Mouse (Mus musculus) hindbrain, embryonic 14.5 days (tissue): ENCODE measurements at regions not wholly inside any gene's neighbourhood (a gene's known extent, or its start where the extent isn't known, plus 50 kb on each side); places are given as distances from the start of the nearest gene placed in this dataset.
"Not testable (repeated sequence)": the region's sequence is repeated elsewhere in the genome, so short reads cannot be mapped to it uniquely, and the experiment has no call there.

Source experiments
- ATAC-seq: fragments of 200-750 bp; cut with Nextera tagmentation; 2 replicates; pipeline ENCODE4 v1.8.0; 2017; ENCODE audit warnings: moderate number of reproducible peaks, mild to moderate bottlenecking, moderate TSS enrichment, moderate library complexity; ENCODE audit not compliant: low FRiP score
- DNase-seq: peaks from one replicate; pipeline ENCODE4 v3.0.0-alpha.2; 2015; ENCODE audit warnings: low spot score
- H3K27ac ChIP-seq: fragments of 300-500 bp; sonication (generic); 2 replicates; pipeline ENCODE4 v1.5.1; 2014; ENCODE audit warnings: mild to moderate bottlenecking, moderate library complexity
- H3K27me3 ChIP-seq: fragments of 300-500 bp; sonication (generic); 2 replicates; pipeline ENCODE4 v1.6.1; 2014; ENCODE audit warnings: mild to moderate bottlenecking, low read length, mixed read lengths; ENCODE audit not compliant: control insufficient read depth, insufficient read depth
- H3K36me3 ChIP-seq: fragments of 300-500 bp; sonication (generic); replicated peaks from 2 replicates; pipeline ENCODE4 v1.6.1; 2014; ENCODE audit not compliant: control insufficient read depth, insufficient read depth
- H3K4me1 ChIP-seq: fragments of 300-500 bp; sonication (generic); replicated peaks from 2 replicates; pipeline ENCODE4 v1.6.1; 2014; ENCODE audit warnings: antibody characterized with exemption, low read length, mixed read lengths; ENCODE audit not compliant: control insufficient read depth, insufficient read depth
- H3K4me2 ChIP-seq: fragments of 300-500 bp; sonication (generic); replicated peaks from 2 replicates; pipeline ENCODE4 v1.6.1; 2014; ENCODE audit warnings: mild to moderate bottlenecking, moderate library complexity
- H3K4me3 ChIP-seq: fragments of 300-500 bp; sonication (generic); replicated peaks from 2 replicates; pipeline ENCODE4 v1.5.1; 2014; ENCODE audit warnings: mild to moderate bottlenecking, low read length
- H3K9ac ChIP-seq: fragments of 300-500 bp; sonication (generic); 2 replicates; pipeline ENCODE4 v1.6.1; 2014
- H3K9me3 ChIP-seq: fragments of 300-500 bp; sonication (generic); 2 replicates; pipeline ENCODE4 v1.6.1; 2016; ENCODE audit warnings: low read length; ENCODE audit not compliant: control insufficient read depth
- WGBS: fragments of 180-500 bp; shearing (Covaris S2); extraction: QIAGEN DNeasy Blood & Tissue Kit; methylation state at CpG from one replicate; pipeline ENCODE4 v1.1.7; 2014; 5-methylcytosine and 5-hydroxymethylcytosine counted together

- 87% methylated on average over 11 of the region's 11 CpGs for WGBS
- Histone ChIP-seq H3K9ac (no peak overlapping the region), H3K36me3 (no peaks in the 10 kb centered on the region), H3K4me3 (no peak overlapping the region), H3K27ac (no peak overlapping the region), H3K4me1 (peaks cover 13% of the 10 kb centered on the region), H3K9me3 (no peaks in the 10 kb centered on the region), H3K27me3 (no peaks in the 10 kb centered on the region), H3K4me2 (no peak overlapping the region)
- DNase-seq (no peak), ATAC-seq (no peak)
These were observed 124.5 kb upstream of the Nebl start for GRCm38 (mm10) chr2:17855566-17856264.

- Histone ChIP-seq H3K27ac (no peak overlapping the region), H3K27me3 (no peaks in the 10 kb centered on the region), H3K36me3 (no peaks in the 10 kb centered on the region), H3K4me1 (peaks cover 13% of the 10 kb centered on the region), H3K9me3 (no peaks in the 10 kb centered on the region), H3K9ac (no peak overlapping the region), H3K4me2 (peak overlapping the region; percentile 44; the same call in 1 of the 2 replicates), H3K4me3 (no peak overlapping the region)
- WGBS: 34% methylated on average over 3 of the region's 3 CpGs
- DNase-seq: no peak
- no peak for ATAC-seq
These were observed 122.8 kb upstream of the Nebl start for GRCm38 (mm10) chr2:17854088-17854487.

- Histone ChIP-seq H3K27ac (no peak overlapping the region), H3K4me1 (peaks cover 13% of the 10 kb centered on the region), H3K9me3 (no peaks in the 10 kb centered on the region), H3K9ac (no peak overlapping the region), H3K4me3 (no peak overlapping the region), H3K4me2 (peak overlapping the region; percentile 44), H3K36me3 (no peaks in the 10 kb centered on the region), H3K27me3 (no peaks in the 10 kb centered on the region)
- 27% methylated on average over 11 of the region's 11 CpGs for WGBS
- ATAC-seq (peak; percentile 41; the same call in 1 of the 2 replicates), DNase-seq (no peak)
These were observed 122.3 kb upstream of the Nebl start for GRCm38 (mm10) chr2:17853500-17854011.

GRCm38 (mm10) chr2:17852740-17853499 is 121.7 kb upstream of the Nebl start:
- WGBS: 4% methylated on average over 16 of the region's 16 CpGs

GRCm38 (mm10) chr2:17850741-17851140 is 119.5 kb upstream of the Nebl start:
- no peak overlapping the region for H3K9ac ChIP-seq
- 95% methylated on average over 4 of the region's 4 CpGs for WGBS
- H3K27ac ChIP-seq: no peak overlapping the region
- peaks cover 13% of the 10 kb centered on the region for H3K4me1 ChIP-seq
- no peaks in the 10 kb centered on the region for H3K9me3 ChIP-seq
- ATAC-seq (no peak), DNase-seq (no peak)
- H3K27me3 ChIP-seq: no peaks in the 10 kb centered on the region
- no peaks in the 10 kb centered on the region for H3K36me3 ChIP-seq
- H3K4me3 ChIP-seq: no peak overlapping the region
- no peak overlapping the region for H3K4me2 ChIP-seq

More at GRCm38 (mm10) chr2:17852740-17853499, 121.7 kb upstream of the Nebl start:
- Histone ChIP-seq H3K4me3 (peak overlapping the region; percentile 9), H3K36me3 (no peaks in the 10 kb centered on the region), H3K27me3 (no peaks in the 10 kb centered on the region), H3K4me2 (peak overlapping the region; percentile 44), H3K4me1 (peaks cover 13% of the 10 kb centered on the region), H3K27ac (no peak overlapping the region), H3K9me3 (no peaks in the 10 kb centered on the region), H3K9ac (peak overlapping the region; percentile 29; the same call in 1 of the 2 replicates)
- peak; percentile 62; the same call in 1 of the 2 replicates for ATAC-seq
- DNase-seq: no peak

- Histone ChIP-seq H3K9me3 (no peaks in the 10 kb centered on the region), H3K27me3 (no peaks in the 10 kb centered on the region), H3K4me1 (peaks cover 13% of the 10 kb centered on the region), H3K9ac (no peak overlapping the region), H3K4me3 (no peak overlapping the region), H3K36me3 (no peaks in the 10 kb centered on the region), H3K27ac (no peak overlapping the region), H3K4me2 (no peak overlapping the region)
- DNase-seq (no peak), ATAC-seq (no peak)
- 30% methylated on average over 4 of the region's 4 CpGs for WGBS
These were observed 118.0 kb upstream of the Nebl start for GRCm38 (mm10) chr2:17849267-17849666.

- H3K9me3 ChIP-seq, ATAC-seq, H3K9ac ChIP-seq, H3K36me3 ChIP-seq, H3K4me2 ChIP-seq, H3K4me1 ChIP-seq, H3K27ac ChIP-seq, DNase-seq, H3K4me3 ChIP-seq, H3K27me3 ChIP-seq: not testable (repeated sequence)
- 77% methylated on average over 6 of the region's 7 CpGs for WGBS
These were observed 114.3 kb upstream of the Nebl start for GRCm38 (mm10) chr2:17845447-17846092.

GRCm38 (mm10) chr2:17844662-17845446 is 113.6 kb upstream of the Nebl start:
- WGBS: 83% methylated on average over 8 of the region's 8 CpGs

More at GRCm38 (mm10) chr2:17844662-17845446, 113.6 kb upstream of the Nebl start:
- H3K9me3 ChIP-seq: no peaks in the 10 kb centered on the region
- no peak for ATAC-seq
- H3K27ac ChIP-seq: no peak overlapping the region
- H3K9ac ChIP-seq: no peak overlapping the region
- H3K4me1 ChIP-seq: peaks cover 6% of the 10 kb centered on the region
- H3K36me3 ChIP-seq: no peaks in the 10 kb centered on the region
- H3K27me3 ChIP-seq: no peaks in the 10 kb centered on the region
- H3K4me3 ChIP-seq: no peak overlapping the region
- DNase-seq: no peak
- H3K4me2 ChIP-seq: no peak overlapping the region
